Mouse (Mus musculus): ENCODE data around the gene Il3ra. TPM values are rescaled to one million over a fixed set of nuclear protein-coding genes. Genes with fewer than 3 reads are reported as not detected.

The Il3ra gene
- 10.9 and 12.0 TPM in 2 replicates for polyA plus RNA-seq (2012; rRNA removed)

DNA sequence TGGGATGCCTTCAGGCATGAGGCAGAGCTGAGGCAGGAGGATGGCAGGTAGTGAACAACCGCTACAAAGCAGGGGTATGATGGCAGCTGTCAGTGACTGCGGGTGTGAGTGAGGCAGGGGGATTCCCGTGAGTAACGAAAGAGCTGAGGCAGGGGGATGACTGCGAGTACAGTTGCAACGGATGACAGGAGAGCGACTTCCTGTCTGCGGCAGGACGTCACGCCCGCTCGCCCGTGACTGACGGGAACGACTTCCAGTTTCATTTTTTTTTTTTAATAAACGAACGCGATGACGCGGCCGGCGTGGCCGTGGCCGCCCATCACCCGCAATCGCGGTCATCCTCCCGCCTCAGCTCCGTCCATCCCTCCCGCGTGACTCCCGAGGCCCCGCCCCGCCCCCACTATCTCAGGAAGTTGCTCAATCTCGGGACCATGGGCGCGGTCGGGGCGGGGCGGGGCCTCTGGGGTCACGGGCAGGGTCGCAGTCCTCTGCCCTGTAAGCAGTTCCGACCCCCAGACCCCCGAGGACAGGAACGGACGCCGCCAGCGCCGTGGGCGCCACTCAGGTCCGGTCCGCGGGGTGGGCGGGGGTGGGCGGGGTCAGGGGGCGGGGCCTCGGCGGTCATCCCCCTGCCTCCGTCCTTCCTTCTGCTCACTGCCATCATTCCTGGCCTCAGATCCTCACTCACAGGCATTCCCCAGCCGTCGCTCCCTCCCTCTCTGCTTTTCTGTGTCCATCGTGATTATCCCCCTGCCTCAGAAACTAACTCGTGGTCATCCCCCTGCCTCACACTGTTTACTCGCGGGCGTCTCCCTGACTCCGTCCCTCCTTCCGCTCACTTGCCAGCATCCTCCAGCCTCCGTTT, at the start of gene Il3ra:
TSS of gene Il3ra (plus strand) at position 328 of the 865 bp plus-strand sequence.
- no peaks in the 10 kb centered on the region for H3K4me1 ChIP-seq (ENCODE audit: control insufficient read depth, insufficient read depth, low read length)
- H3K36me3 ChIP-seq (ENCODE audit: control insufficient read depth, insufficient read depth, low read length): no peaks in the 10 kb centered on the region
- DNase-seq: peak; percentile 75
- 6% methylated on average over 68 of the region's 69 CpGs for WGBS
- no peak for TF ChIP-seq CTCF (conservative IDR thresholded peaks at IDR 0.05; ENCODE audit: insufficient read depth, insufficient read length, low read depth, low read length)
- TF ChIP-seq POLR2A (IDR thresholded peaks at IDR 0.05; ENCODE audit: low read depth, low read length): no peak
- peak within 1 kb of the TSS; percentile 98 for H3K4me3 ChIP-seq (ENCODE audit: insufficient read depth, low read depth, low read length)
- H3K27me3 ChIP-seq (replicated peaks; ENCODE audit: control insufficient read depth, insufficient read depth, low read length): no peaks in the 10 kb centered on the region
- H3K27ac ChIP-seq (ENCODE audit: insufficient read depth, low read depth, low read length): peak within 1 kb of the TSS; percentile 91

GRCm38 (mm10) chr14:14308938-14309337, 37.1 kb upstream of the Il3ra start:
- no peak for TF ChIP-seq CTCF (conservative IDR thresholded peaks at IDR 0.05; ENCODE audit: insufficient read depth, insufficient read length, low read depth, low read length)
- TF ChIP-seq POLR2A (IDR thresholded peaks at IDR 0.05; ENCODE audit: low read depth, low read length): no peak
- WGBS: 48% methylated on average over 16 of the region's 16 CpGs

GRCm38 (mm10) chr14:14309416-14309815, 36.7 kb upstream of the Il3ra start:
- no peaks in the 10 kb centered on the region for H3K27me3 ChIP-seq (replicated peaks; ENCODE audit: control insufficient read depth, insufficient read depth, low read length)
- 59% methylated on average over 14 of the region's 14 CpGs for WGBS
- no peaks in the 10 kb centered on the region for H3K4me1 ChIP-seq (ENCODE audit: control insufficient read depth, insufficient read depth, low read length)
- no peak overlapping the region for H3K27ac ChIP-seq (ENCODE audit: insufficient read depth, low read depth, low read length)
- no peak for DNase-seq
- H3K4me3 ChIP-seq (ENCODE audit: insufficient read depth, low read depth, low read length): no peak overlapping the region
- no peak for TF ChIP-seq POLR2A (IDR thresholded peaks at IDR 0.05; ENCODE audit: low read depth, low read length)
- no peak for TF ChIP-seq CTCF (conservative IDR thresholded peaks at IDR 0.05; ENCODE audit: insufficient read depth, insufficient read length, low read depth, low read length)
- no peaks in the 10 kb centered on the region for H3K36me3 ChIP-seq (ENCODE audit: control insufficient read depth, insufficient read depth, low read length)

More at GRCm38 (mm10) chr14:14308938-14309337, 37.1 kb upstream of the Il3ra start:
- H3K27ac ChIP-seq (ENCODE audit: insufficient read depth, low read depth, low read length): no peak overlapping the region
- H3K36me3 ChIP-seq (ENCODE audit: control insufficient read depth, insufficient read depth, low read length): no peaks in the 10 kb centered on the region
- no peaks in the 10 kb centered on the region for H3K4me1 ChIP-seq (ENCODE audit: control insufficient read depth, insufficient read depth, low read length)
- DNase-seq: no peak
- no peak overlapping the region for H3K4me3 ChIP-seq (ENCODE audit: insufficient read depth, low read depth, low read length)
- no peaks in the 10 kb centered on the region for H3K27me3 ChIP-seq (replicated peaks; ENCODE audit: control insufficient read depth, insufficient read depth, low read length)

GRCm38 (mm10) chr14:14322528-14322927, 23.5 kb upstream of the Il3ra start, which contains the start of gene Olfr31:
Olfr31 (plus strand) TSS chr14:14322828.
- Histone ChIP-seq H3K4me3 (ENCODE audit: insufficient read depth, low read depth, low read length) (no peak within 1 kb of the TSS), H3K4me1 (ENCODE audit: control insufficient read depth, insufficient read depth, low read length) (no peaks in the 10 kb centered on the region), H3K27me3 (replicated peaks; ENCODE audit: control insufficient read depth, insufficient read depth, low read length) (no peaks in the 10 kb centered on the region), H3K27ac (ENCODE audit: insufficient read depth, low read depth, low read length) (no peak within 1 kb of the TSS), H3K36me3 (ENCODE audit: control insufficient read depth, insufficient read depth, low read length) (no peaks in the 10 kb centered on the region)
- TF ChIP-seq POLR2A (IDR thresholded peaks at IDR 0.05; ENCODE audit: low read depth, low read length) (no peak), CTCF (conservative IDR thresholded peaks at IDR 0.05; ENCODE audit: insufficient read depth, insufficient read length, low read depth, low read length) (no peak)
- no peak for DNase-seq

GRCm38 (mm10) chr14:14345113-14345871, 783 bp upstream of the Il3ra start:
- Histone ChIP-seq H3K36me3 (ENCODE audit: control insufficient read depth, insufficient read depth, low read length) (no peaks in the 10 kb centered on the region), H3K4me1 (ENCODE audit: control insufficient read depth, insufficient read depth, low read length) (no peaks in the 10 kb centered on the region), H3K27me3 (replicated peaks; ENCODE audit: control insufficient read depth, insufficient read depth, low read length) (no peaks in the 10 kb centered on the region), H3K4me3 (ENCODE audit: insufficient read depth, low read depth, low read length) (peak overlapping the region; percentile 98), H3K27ac (ENCODE audit: insufficient read depth, low read depth, low read length) (no peak overlapping the region)
- DNase-seq: peak; percentile 93
- WGBS: 3% methylated on average over 40 of the region's 40 CpGs
- TF ChIP-seq POLR2A (IDR thresholded peaks at IDR 0.05; ENCODE audit: low read depth, low read length): no peak
- peak; percentile 61 for TF ChIP-seq CTCF (conservative IDR thresholded peaks at IDR 0.05; ENCODE audit: insufficient read depth, insufficient read length, low read depth, low read length)

DNA sequence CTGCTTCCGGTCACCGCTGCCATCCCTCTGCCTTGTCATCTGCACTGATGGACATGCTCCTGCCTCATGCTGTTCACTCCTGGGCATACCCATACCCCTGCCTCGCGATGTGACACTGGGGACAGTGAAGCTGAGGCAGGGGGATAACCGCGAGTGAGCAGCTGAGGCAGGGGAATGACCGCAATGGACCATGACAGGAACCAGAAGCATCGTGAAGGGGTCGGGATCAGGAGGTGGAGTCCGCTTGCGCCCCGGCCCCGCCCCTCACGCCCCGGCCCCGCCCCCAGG, 682 bp downstream of the Il3ra start:
- 32% methylated on average over 16 of the region's 16 CpGs for WGBS
- H3K4me3 ChIP-seq (ENCODE audit: insufficient read depth, low read depth, low read length): peak overlapping the region; percentile 98; the same call in 1 of the 2 replicates
- no peak for DNase-seq
- no peak overlapping the region for H3K27ac ChIP-seq (ENCODE audit: insufficient read depth, low read depth, low read length)
- no peaks in the 10 kb centered on the region for H3K27me3 ChIP-seq (replicated peaks; ENCODE audit: control insufficient read depth, insufficient read depth, low read length)
- no peaks in the 10 kb centered on the region for H3K36me3 ChIP-seq (ENCODE audit: control insufficient read depth, insufficient read depth, low read length)
- TF ChIP-seq CTCF (conservative IDR thresholded peaks at IDR 0.05; ENCODE audit: insufficient read depth, insufficient read length, low read depth, low read length): no peak
- TF ChIP-seq POLR2A (IDR thresholded peaks at IDR 0.05; ENCODE audit: low read depth, low read length): no peak
- H3K4me1 ChIP-seq (ENCODE audit: control insufficient read depth, insufficient read depth, low read length): no peaks in the 10 kb centered on the region
